Comparison of ENCODE assay signal across 20 mouse cellular contexts in genomic region chr2:11367319-11367718, GRCm38 (mm10).
DNase-seq lines count a peak whose midpoint lies in the region; ATAC-seq lines count a peak whose summit lies in the region.
"Had no signal": no experiment of that assay in that cellular context is flagged by ENCODE, and none has a peak within 500 bp of the region (broad histone marks: within the 10 kb centered on the region; RNA-seq: fewer than 3 reads in every experiment).

No protein-coding gene starts in this region.

- 59% methylated on average over 2 of the region's 2 CpGs for WGBS in kidney, embryonic 14.5 days
- 77% methylated on average over 2 of the region's 2 CpGs for WGBS in midbrain, embryonic 14.5 days
- WGBS in liver, embryonic 12.5 days (ENCODE audit: insufficient replicate concordance): 21% methylated on average over 2 of the region's 2 CpGs

- H3K9ac ChIP-seq in kidney, embryonic 14.5 days (ENCODE audit: low read depth, low read length): no peak overlapping the region
- H3K9ac ChIP-seq in midbrain, embryonic 14.5 days (replicated peaks; ENCODE audit: low read length): no peak overlapping the region
- H3K9ac ChIP-seq in liver, embryonic 12.5 days: no peak overlapping the region
- H3K9ac ChIP-seq: forebrain, embryonic 13.5 days; forebrain, postnatal 0 days; heart, embryonic 13.5 days; hindbrain, embryonic 13.5 days had no signal

- H3K4me1 ChIP-seq in kidney, embryonic 14.5 days (ENCODE audit: control insufficient read depth, insufficient read depth, low read length): no peaks in the 10 kb centered on the region
- peaks cover 64% of the 10 kb centered on the region for H3K4me1 ChIP-seq in megakaryocyte, embryonic 14.5 days
- H3K4me1 ChIP-seq in midbrain, embryonic 14.5 days (ENCODE audit: control insufficient read depth, insufficient read depth, low read length): peaks cover under 1% of the 10 kb centered on the region; the same call in 1 of the 2 replicates
- H3K4me1 ChIP-seq in liver, embryonic 12.5 days: no peaks in the 10 kb centered on the region
- H3K4me1 ChIP-seq: heart, embryonic 13.5 days had no signal

- DNase-seq in kidney, postnatal 14 days: peak; percentile 8
- DNase-seq in midbrain, embryonic 14.5 days: no peak
- DNase-seq: adrenal gland, postnatal 14 days; B cell, adult 2 months; cerebellum, adult 11-12 months; cerebellum, adult 9-10 months; cerebellum, postnatal 25 days; forebrain, postnatal 0 days; gastrocnemius, postnatal 14 days had no signal

- H3K36me3 ChIP-seq in kidney, embryonic 14.5 days (ENCODE audit: control insufficient read depth, insufficient read depth, low read length): no peaks in the 10 kb centered on the region
- no peaks in the 10 kb centered on the region for H3K36me3 ChIP-seq in megakaryocyte, embryonic 14.5 days (replicated peaks; ENCODE audit: low read length)
- no peaks in the 10 kb centered on the region for H3K36me3 ChIP-seq in midbrain, embryonic 14.5 days (ENCODE audit: control insufficient read depth, insufficient read depth, low read length)
- H3K36me3 ChIP-seq in liver, embryonic 12.5 days: no peaks in the 10 kb centered on the region
- H3K36me3 ChIP-seq: embryonic facial prominence, embryonic 10.5 days; G1E; heart, embryonic 13.5 days; hindbrain, embryonic 13.5 days had no signal

- H3K9me3 ChIP-seq in kidney, embryonic 14.5 days (ENCODE audit: control insufficient read depth, low read length): no peaks in the 10 kb centered on the region
- H3K9me3 ChIP-seq in megakaryocyte, embryonic 14.5 days: no peaks in the 10 kb centered on the region
- H3K9me3 ChIP-seq in midbrain, embryonic 14.5 days (ENCODE audit: control insufficient read depth, low read length): no peaks in the 10 kb centered on the region
- H3K9me3 ChIP-seq in liver, embryonic 12.5 days (replicated peaks): no peaks in the 10 kb centered on the region
- H3K9me3 ChIP-seq: embryonic facial prominence, embryonic 10.5 days; forebrain, embryonic 13.5 days; G1E; heart, embryonic 13.5 days; hindbrain, embryonic 13.5 days had no signal

- H3K4me2 ChIP-seq in kidney, embryonic 14.5 days (replicated peaks; ENCODE audit: low read depth, low read length): no peak overlapping the region
- no peak overlapping the region for H3K4me2 ChIP-seq in midbrain, embryonic 14.5 days (ENCODE audit: low read length)
- no peak overlapping the region for H3K4me2 ChIP-seq in liver, embryonic 12.5 days
- H3K4me2 ChIP-seq: forebrain, embryonic 13.5 days; heart, embryonic 13.5 days; hindbrain, embryonic 13.5 days had no signal

- no peak for ATAC-seq in kidney, embryonic 14.5 days (ENCODE audit: low FRiP score, low TSS enrichment)
- peak; percentile 62 for ATAC-seq in common myeloid progenitor, adult 5-6 weeks (replicated peaks; ENCODE audit: low read depth, poor library complexity, severe bottlenecking)
- ATAC-seq in midbrain, embryonic 14.5 days (ENCODE audit: low FRiP score, low TSS enrichment): no peak
- ATAC-seq in liver, embryonic 12.5 days: no peak
- ATAC-seq: CD4-positive, CD25-positive, alpha-beta regulatory T cell, adult 4 months; forebrain, embryonic 13.5 days; forebrain, postnatal 0 days; hindbrain, postnatal 0 days had no signal

- no peaks in the 10 kb centered on the region for H3K27me3 ChIP-seq in kidney, embryonic 14.5 days (ENCODE audit: control insufficient read depth, insufficient read depth, low read length)
- H3K27me3 ChIP-seq in megakaryocyte, embryonic 14.5 days (replicated peaks): no peaks in the 10 kb centered on the region
- H3K27me3 ChIP-seq in midbrain, embryonic 14.5 days (ENCODE audit: control insufficient read depth, insufficient read depth, low read length): no peaks in the 10 kb centered on the region
- no peaks in the 10 kb centered on the region for H3K27me3 ChIP-seq in liver, embryonic 12.5 days (replicated peaks)
- H3K27me3 ChIP-seq: forebrain, embryonic 13.5 days; heart, embryonic 13.5 days; hindbrain, embryonic 13.5 days had no signal

- no peak overlapping the region for H3K4me3 ChIP-seq in kidney, embryonic 14.5 days (ENCODE audit: low read length)
- peak overlapping the region; percentile 30 for H3K4me3 ChIP-seq in megakaryocyte, embryonic 14.5 days (replicated peaks)
- no peak overlapping the region for H3K4me3 ChIP-seq in midbrain, embryonic 14.5 days (replicated peaks; ENCODE audit: low read depth, low read length)
- no peak overlapping the region for H3K4me3 ChIP-seq in liver, embryonic 12.5 days
- H3K4me3 ChIP-seq: embryonic facial prominence, embryonic 10.5 days; forebrain, embryonic 13.5 days; heart, embryonic 13.5 days; hindbrain, embryonic 13.5 days had no signal

- no peak overlapping the region for H3K27ac ChIP-seq in kidney, embryonic 14.5 days (ENCODE audit: low read depth, low read length)
- no peak overlapping the region for H3K27ac ChIP-seq in midbrain, embryonic 14.5 days (replicated peaks; ENCODE audit: low read depth, low read length)
- no peak overlapping the region for H3K27ac ChIP-seq in liver, embryonic 12.5 days
- H3K27ac ChIP-seq: embryonic facial prominence, embryonic 10.5 days; forebrain, embryonic 13.5 days; heart, embryonic 13.5 days; hindbrain, embryonic 13.5 days; hindbrain, postnatal 0 days had no signal
